Mouse (Mus musculus) embryo, embryonic 11 days (tissue): ENCODE data around the gene Apoc1.

Source experiments
- DNase-seq: peaks from one replicate; pipeline ENCODE4 v3.0.0-alpha.2; 2015

Gene Apoc1

GRCm38 (mm10) chr7:19704475-19704874 lies 12.0 kb upstream of the Apoc1 start:
- no peak for DNase-seq

- no peak for DNase-seq
These were observed 10.5 kb upstream of the Apoc1 start for GRCm38 (mm10) chr7:19702859-19703555.

GRCm38 (mm10) chr7:19701069-19701761 lies 8.8 kb upstream of the Apoc1 start:
- peak; percentile 82 for DNase-seq

- no peak for DNase-seq
These were observed 8.0 kb upstream of the Apoc1 start for GRCm38 (mm10) chr7:19700299-19701068.

GRCm38 (mm10) chr7:19699827-19700148 lies 7.3 kb upstream of the Apoc1 start:
- no peak for DNase-seq

- peak; percentile 74 for DNase-seq
These were observed 6.7 kb upstream of the Apoc1 start, which contains the start of gene Apoe for GRCm38 (mm10) chr7:19698907-19699826. Gene Apoe, minus strand, starts transcription at chr7:19699188.

- peak; percentile 73 for DNase-seq
These were observed 5.8 kb upstream of the Apoc1 start for GRCm38 (mm10) chr7:19697949-19698906.

GRCm38 (mm10) chr7:19696336-19696873 lies 3.9 kb upstream of the Apoc1 start:
- DNase-seq: no peak

- DNase-seq: no peak
These were observed 3.4 kb upstream of the Apoc1 start for GRCm38 (mm10) chr7:19695881-19696280.

- DNase-seq: no peak
These were observed 2.7 kb upstream of the Apoc1 start for GRCm38 (mm10) chr7:19695213-19695594.

GRCm38 (mm10) chr7:19694336-19695212 lies 2.1 kb upstream of the Apoc1 start:
- no peak for DNase-seq

- peak; percentile 37 for DNase-seq
These were observed 961 bp upstream of the Apoc1 start for GRCm38 (mm10) chr7:19693421-19693820.

- no peak for DNase-seq
These were observed 1.0 kb downstream of the Apoc1 start for GRCm38 (mm10) chr7:19691434-19691833.

GRCm38 (mm10) chr7:19690845-19691244 lies 1.6 kb downstream of the Apoc1 start:
- no peak for DNase-seq

- no peak for DNase-seq
These were observed 3.8 kb downstream of the Apoc1 start for GRCm38 (mm10) chr7:19688611-19689010.

- DNase-seq: no peak
These were observed 4.4 kb downstream of the Apoc1 start for GRCm38 (mm10) chr7:19688101-19688500.

GRCm38 (mm10) chr7:19686927-19687583 lies 5.4 kb downstream of the Apoc1 start:
- DNase-seq: peak; percentile 35

GRCm38 (mm10) chr7:19686521-19686920 lies 5.9 kb downstream of the Apoc1 start:
- no peak for DNase-seq

GRCm38 (mm10) chr7:19685374-19685773 lies 7.1 kb downstream of the Apoc1 start:
- DNase-seq: no peak

GRCm38 (mm10) chr7:19683771-19684201 lies 8.7 kb downstream of the Apoc1 start:
- no peak for DNase-seq
